Mouse (Mus musculus) hindbrain, postnatal 0 days (tissue): ENCODE results near the gene Rabgap1l. TPM values are rescaled to one million over a fixed set of nuclear protein-coding genes. Genes with fewer than 3 reads are reported as not detected.

Experiments
- ATAC-seq: fragments of 200-750 bp; cut with Nextera tagmentation; 2 replicates; pipeline ENCODE4 v1.8.0; 2017; ENCODE audit warnings: mild to moderate bottlenecking, moderate TSS enrichment, moderate library complexity
- DNase-seq: peaks from one replicate; pipeline ENCODE4 v3.0.0-alpha.2; 2015; ENCODE audit warnings: low spot score
- H3K27ac ChIP-seq: fragments of 300-500 bp; sonication (generic); 2 replicates; pipeline ENCODE4 v1.5.1; 2014; ENCODE audit warnings: mild to moderate bottlenecking
- H3K27me3 ChIP-seq: fragments of 300-500 bp; sonication (generic); 2 replicates; pipeline ENCODE4 v1.6.1; 2014; ENCODE audit warnings: low read length, mixed read lengths; ENCODE audit not compliant: insufficient read depth
- H3K36me3 ChIP-seq: fragments of 300-500 bp; sonication (generic); 2 replicates; pipeline ENCODE4 v1.6.1; 2014; ENCODE audit warnings: low read length, mixed read lengths; ENCODE audit not compliant: insufficient read depth
- H3K4me1 ChIP-seq: fragments of 300-500 bp; sonication (generic); 2 replicates; pipeline ENCODE4 v1.6.1; 2014; ENCODE audit warnings: antibody characterized with exemption, low read length, mixed read lengths; ENCODE audit not compliant: insufficient read depth
- H3K4me2 ChIP-seq: fragments of 300-500 bp; sonication (generic); 2 replicates; pipeline ENCODE4 v1.6.1; 2014; ENCODE audit warnings: low read depth, mild to moderate bottlenecking, low read length, moderate library complexity, mixed read lengths
- H3K4me3 ChIP-seq: fragments of 300-500 bp; sonication (generic); 2 replicates; pipeline ENCODE4 v1.5.1; 2014; ENCODE audit warnings: low read length
- H3K9ac ChIP-seq: fragments of 300-500 bp; sonication (generic); replicated peaks from 2 replicates; pipeline ENCODE4 v1.6.1; 2014; ENCODE audit warnings: mild to moderate bottlenecking, low read length, moderate library complexity, mixed read lengths
- H3K9me3 ChIP-seq: fragments of 300-500 bp; sonication (generic); 2 replicates; pipeline ENCODE4 v1.6.1; 2016; ENCODE audit warnings: low read length, mixed read lengths
- CTCF ChIP-seq: IDR thresholded peaks from 2 replicates; pipeline ENCODE4 v1.5.1; 2016; ENCODE audit warnings: antibody characterized with exemption, control low read depth, low read depth
- WGBS: fragments of 180-500 bp; shearing (Covaris S2); extraction: QIAGEN DNeasy Blood & Tissue Kit; methylation state at CpG from one replicate; pipeline ENCODE4 v1.1.7; 2014; 5-methylcytosine and 5-hydroxymethylcytosine counted together
- polyA plus RNA-seq: library from polyadenylated mRNA; unstranded; fragments of >200 nt; fragmentation: Nextera tagmentation; extraction: Ambion mirVana; gene quantifications from 2 replicates; pipeline ENCODE4 v1.2.1, GENCODE M21; 2015
- total RNA-seq: library from RNA; depleted of rRNA; stranded (reverse); fragments of >200 nt; gene quantifications from 2 replicates; pipeline ENCODE4 v1.2.3, GENCODE M21; 2014

Rabgap1l gene
- total and polyA plus RNA-seq, 2 experiments from 2014 or later = 28.5 to 70.5 TPM

- WGBS = 45% methylated on average over 2 of the region's 2 CpGs
- TF ChIP-seq CTCF = no peak
- Histone ChIP-seq H3K4me3 (no peak overlapping the region), H3K27me3 (no peaks in the 10 kb centered on the region), H3K4me1 (no peaks in the 10 kb centered on the region), H3K27ac (no peak overlapping the region), H3K9ac (no peak overlapping the region), H3K36me3 (no peaks in the 10 kb centered on the region), H3K4me2 (no peak overlapping the region), H3K9me3 (no peaks in the 10 kb centered on the region)
- DNase-seq (no peak), ATAC-seq (no peak)
Measured at GRCm38 (mm10) chr1:160448681-160449080, 344.3 kb downstream of the Rabgap1l start.

- Histone ChIP-seq H3K4me3 (no peak overlapping the region), H3K4me1 (no peaks in the 10 kb centered on the region), H3K9me3 (no peaks in the 10 kb centered on the region), H3K36me3 (no peaks in the 10 kb centered on the region), H3K27ac (no peak overlapping the region), H3K4me2 (no peak overlapping the region), H3K9ac (no peak overlapping the region), H3K27me3 (no peaks in the 10 kb centered on the region)
- 80% methylated on average over 1 of the region's 1 CpGs for WGBS
- no peak for TF ChIP-seq CTCF
- ATAC-seq (no peak), DNase-seq (no peak)
Measured at GRCm38 (mm10) chr1:160446823-160447222, 346.2 kb downstream of the Rabgap1l start.

GRCm38 (mm10) chr1:160443506-160443905 is 349.5 kb downstream of the Rabgap1l start:
- DNase-seq (no peak), ATAC-seq (no peak)
- Histone ChIP-seq H3K4me1 (no peaks in the 10 kb centered on the region), H3K27me3 (no peaks in the 10 kb centered on the region), H3K27ac (no peak overlapping the region), H3K4me2 (no peak overlapping the region), H3K9ac (no peak overlapping the region), H3K9me3 (no peaks in the 10 kb centered on the region), H3K36me3 (no peaks in the 10 kb centered on the region), H3K4me3 (no peak overlapping the region)
- TF ChIP-seq CTCF = no peak
- WGBS = 89% methylated on average over 1 of the region's 1 CpGs

DNA sequence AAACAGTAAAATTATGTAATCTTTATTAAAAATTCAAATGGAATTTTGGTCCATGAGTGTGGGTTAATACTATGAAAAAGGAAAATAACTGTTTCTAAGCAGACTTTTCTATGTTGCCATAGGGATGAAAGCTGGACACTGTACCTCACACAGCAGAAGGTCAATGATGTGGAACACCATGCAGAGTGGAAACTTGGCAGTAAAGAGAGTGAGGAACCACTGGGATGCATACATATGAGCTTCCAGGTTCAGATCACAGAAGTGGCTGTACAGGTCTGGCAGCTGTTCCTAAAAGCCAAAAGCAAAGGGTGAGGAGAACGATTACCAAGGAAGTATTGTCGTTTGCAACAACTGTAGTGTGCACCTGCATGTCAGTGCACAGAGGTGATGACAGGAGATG is 351.3 kb downstream of the Rabgap1l start:
- DNase-seq = peak; percentile 49
- WGBS = 39% methylated on average over 2 of the region's 2 CpGs
- Histone ChIP-seq H3K4me2 (no peak overlapping the region), H3K4me3 (no peak overlapping the region), H3K36me3 (no peaks in the 10 kb centered on the region), H3K4me1 (no peaks in the 10 kb centered on the region), H3K27me3 (no peaks in the 10 kb centered on the region), H3K27ac (no peak overlapping the region), H3K9ac (no peak overlapping the region), H3K9me3 (no peaks in the 10 kb centered on the region)
- TF ChIP-seq CTCF = no peak
- ATAC-seq = peak; percentile 87

GRCm38 (mm10) chr1:160441161-160441560 is 351.9 kb downstream of the Rabgap1l start:
- Histone ChIP-seq H3K36me3 (no peaks in the 10 kb centered on the region), H3K27ac (no peak overlapping the region), H3K9me3 (no peaks in the 10 kb centered on the region), H3K4me1 (no peaks in the 10 kb centered on the region), H3K4me2 (no peak overlapping the region), H3K27me3 (no peaks in the 10 kb centered on the region), H3K9ac (no peak overlapping the region), H3K4me3 (no peak overlapping the region)
- 85% methylated on average over 5 of the region's 5 CpGs for WGBS
- ATAC-seq = no peak
- DNase-seq = no peak
- TF ChIP-seq CTCF = no peak

GRCm38 (mm10) chr1:160438820-160439219 is 354.2 kb downstream of the Rabgap1l start:
- no peak overlapping the region for H3K4me2 ChIP-seq
- H3K9me3 ChIP-seq = no peaks in the 10 kb centered on the region
- 44% methylated on average over 4 of the region's 4 CpGs for WGBS
- H3K4me3 ChIP-seq = no peak overlapping the region
- TF ChIP-seq CTCF = no peak
- no peaks in the 10 kb centered on the region for H3K36me3 ChIP-seq
- no peak for DNase-seq
- no peak for ATAC-seq
- no peaks in the 10 kb centered on the region for H3K4me1 ChIP-seq
- H3K27me3 ChIP-seq = no peaks in the 10 kb centered on the region
- H3K27ac ChIP-seq = no peak overlapping the region
- H3K9ac ChIP-seq = no peak overlapping the region

- H3K27me3 ChIP-seq = no peaks in the 10 kb centered on the region
- WGBS = 71% methylated on average over 5 of the region's 5 CpGs
- ATAC-seq (no peak), DNase-seq (no peak)
- no peak overlapping the region for H3K27ac ChIP-seq
- TF ChIP-seq CTCF = no peak
- no peak overlapping the region for H3K9ac ChIP-seq
- H3K4me1 ChIP-seq = no peaks in the 10 kb centered on the region
- no peak overlapping the region for H3K4me3 ChIP-seq
- no peaks in the 10 kb centered on the region for H3K9me3 ChIP-seq
- no peaks in the 10 kb centered on the region for H3K36me3 ChIP-seq
- H3K4me2 ChIP-seq = no peak overlapping the region
Measured at GRCm38 (mm10) chr1:160417196-160417854, 375.7 kb downstream of the Rabgap1l start.
